Mouse (Mus musculus): Measurements from ENCODE around the gene Bap1. TPM values are rescaled to one million over a fixed set of nuclear protein-coding genes. Genes with fewer than 3 reads are reported as not detected.

The Bap1 gene
- polyA plus RNA-seq, 1 experiment from 2014 or later, result 121 TPM

GRCm38 (mm10) chr14:31214684-31215083 lies 36.6 kb upstream of the Bap1 start:
- peaks cover 10% of the 10 kb centered on the region for H3K4me1 ChIP-seq
- H3K9me3 ChIP-seq, result no peaks in the 10 kb centered on the region
- ATAC-seq (ENCODE audit: low FRiP score, low read depth), result no peak
- 76% methylated on average over 3 of the region's 3 CpGs for WGBS
- no peak overlapping the region for H3K27ac ChIP-seq
- H3K36me3 ChIP-seq, result no peaks in the 10 kb centered on the region
- no peak overlapping the region for H3K4me2 ChIP-seq (replicated peaks)
- no peak overlapping the region for H3K9ac ChIP-seq
- H3K27me3 ChIP-seq (replicated peaks), result no peaks in the 10 kb centered on the region
- H3K4me3 ChIP-seq, result no peak overlapping the region

DNA sequence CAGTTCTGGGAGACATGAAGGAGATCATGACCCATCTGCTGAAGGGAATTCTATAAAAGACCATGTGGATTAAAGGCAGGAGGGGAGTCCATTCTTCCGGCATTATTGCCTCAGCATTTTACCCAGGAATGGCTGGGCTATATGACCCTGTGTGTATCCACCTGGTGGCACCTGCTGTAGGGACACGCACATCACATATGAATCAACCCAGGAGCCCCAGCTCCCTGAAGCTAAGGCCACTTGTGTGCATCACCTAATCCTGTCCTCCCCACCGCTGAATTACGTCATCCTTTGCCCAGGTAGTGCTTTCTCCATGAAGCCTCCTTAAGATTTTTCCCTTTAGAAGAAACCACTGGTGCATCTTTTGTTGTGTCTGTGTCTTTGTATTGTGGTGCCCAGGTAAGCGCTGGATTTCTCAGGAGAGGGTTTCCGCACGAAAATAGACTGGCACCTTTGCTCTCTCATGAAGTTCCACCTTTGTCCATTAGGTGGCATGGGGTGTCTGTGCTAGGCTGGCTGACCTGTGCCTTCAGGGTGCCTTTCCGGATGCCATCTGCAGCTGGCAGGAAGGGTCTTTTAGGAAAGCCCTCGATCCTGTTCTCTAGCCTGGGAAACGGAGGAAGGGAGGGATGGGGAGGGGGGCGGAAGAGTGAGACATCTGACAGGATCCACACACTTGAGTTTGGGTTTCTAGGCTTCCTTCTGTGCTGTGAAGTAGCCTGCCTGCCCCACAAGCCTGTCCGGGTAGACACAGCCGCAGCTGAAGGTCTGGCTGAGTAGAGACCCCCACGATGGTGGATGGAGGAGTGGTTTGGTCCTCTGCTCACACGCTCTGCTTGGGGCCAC lies 35.9 kb upstream of the Bap1 start:
- no peak overlapping the region for H3K9ac ChIP-seq
- no peak overlapping the region for H3K4me3 ChIP-seq
- H3K4me1 ChIP-seq, result peaks cover 10% of the 10 kb centered on the region
- H3K4me2 ChIP-seq (replicated peaks), result peak overlapping the region; percentile 22; the same call in 1 of the 2 replicates
- 38% methylated on average over 15 of the region's 15 CpGs for WGBS
- ATAC-seq (ENCODE audit: low FRiP score, low read depth), result peak; percentile 80
- H3K27me3 ChIP-seq (replicated peaks), result no peaks in the 10 kb centered on the region
- no peaks in the 10 kb centered on the region for H3K36me3 ChIP-seq
- H3K9me3 ChIP-seq, result no peaks in the 10 kb centered on the region
- no peak overlapping the region for H3K27ac ChIP-seq

DNA sequence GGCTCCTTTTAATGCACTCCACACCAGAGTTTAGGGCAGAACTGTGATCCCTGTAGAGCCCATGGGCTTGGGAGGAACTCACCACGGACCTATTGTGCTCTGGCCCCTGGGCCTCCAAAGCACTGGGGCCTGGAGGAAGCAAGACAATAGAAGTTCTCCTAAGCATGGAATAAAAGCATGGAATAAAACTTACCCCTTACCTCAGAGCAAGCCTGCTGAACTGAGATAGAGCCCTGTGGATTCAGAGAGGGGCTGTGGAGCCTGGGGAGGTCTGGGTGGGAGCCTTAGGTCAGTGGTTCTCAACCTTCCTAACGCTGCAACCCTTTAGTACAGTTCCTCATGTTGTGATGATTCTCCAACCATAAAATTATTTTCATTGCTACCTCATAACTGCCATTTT lies 34.4 kb upstream of the Bap1 start, which contains the start of gene Nisch:
Gene Nisch, minus strand, starts transcription at position 101 of the 400 bp plus-strand sequence.
- H3K4me2 ChIP-seq (replicated peaks), result peak within 1 kb of the TSS; percentile 38
- H3K9ac ChIP-seq, result no peak within 1 kb of the TSS
- H3K27me3 ChIP-seq (replicated peaks), result no peaks in the 10 kb centered on the region
- H3K4me3 ChIP-seq, result no peak within 1 kb of the TSS; the same call in 1 of the 2 replicates
- WGBS, result 63% methylated on average over 2 of the region's 2 CpGs
- no peak within 1 kb of the TSS for H3K27ac ChIP-seq
- no peak for ATAC-seq (ENCODE audit: low FRiP score, low read depth)
- no peaks in the 10 kb centered on the region for H3K9me3 ChIP-seq
- H3K36me3 ChIP-seq, result no peaks in the 10 kb centered on the region
- peaks cover 17% of the 10 kb centered on the region for H3K4me1 ChIP-seq

DNA sequence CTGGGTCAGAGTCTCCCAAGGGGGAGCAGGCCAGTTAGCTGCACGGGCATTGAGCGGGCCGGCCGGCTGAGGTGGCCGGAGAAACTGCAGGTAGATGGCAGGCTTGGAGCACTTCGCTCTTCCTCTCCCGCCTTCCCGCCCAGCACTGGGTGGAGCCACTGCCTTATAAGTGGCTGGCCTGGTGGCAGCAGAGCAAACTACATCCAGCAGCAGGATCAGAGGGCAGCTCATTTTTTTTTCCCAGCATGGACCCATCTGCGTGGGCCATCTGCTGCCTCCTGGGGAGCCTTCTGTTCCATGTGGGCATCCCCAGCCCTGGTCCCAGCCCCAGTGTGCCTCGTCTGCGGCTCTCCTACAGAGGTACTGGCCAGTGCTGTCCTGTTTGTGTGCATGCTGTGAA lies 33.6 kb upstream of the Bap1 start, which contains the start of gene Sema3g:
Gene Sema3g, plus strand, starts transcription at position 195 of the 400 bp plus-strand sequence.
- no peak within 1 kb of the TSS for H3K27ac ChIP-seq
- no peak within 1 kb of the TSS for H3K9ac ChIP-seq
- peak; percentile 65 for ATAC-seq (ENCODE audit: low FRiP score, low read depth)
- WGBS, result 13% methylated on average over 11 of the region's 11 CpGs
- H3K36me3 ChIP-seq, result no peaks in the 10 kb centered on the region
- peak within 1 kb of the TSS; percentile 38 for H3K4me2 ChIP-seq (replicated peaks)
- peaks cover 17% of the 10 kb centered on the region for H3K4me1 ChIP-seq
- no peaks in the 10 kb centered on the region for H3K27me3 ChIP-seq (replicated peaks)
- H3K9me3 ChIP-seq, result no peaks in the 10 kb centered on the region
- H3K4me3 ChIP-seq, result no peak within 1 kb of the TSS; the same call in 1 of the 2 replicates

- Histone ChIP-seq H3K9me3 (no peaks in the 10 kb centered on the region), H3K27me3 (replicated peaks) (no peaks in the 10 kb centered on the region), H3K4me3 (no peak overlapping the region), H3K4me1 (peaks cover 3% of the 10 kb centered on the region; the same call in 1 of the 2 replicates), H3K27ac (no peak overlapping the region), H3K4me2 (replicated peaks) (no peak overlapping the region), H3K9ac (no peak overlapping the region), H3K36me3 (no peaks in the 10 kb centered on the region)
- WGBS, result 78% methylated on average over 4 of the region's 4 CpGs
- no peak for ATAC-seq (ENCODE audit: low FRiP score, low read depth)
Observed at GRCm38 (mm10) chr14:31226978-31227377, 24.3 kb upstream of the Bap1 start.

- Histone ChIP-seq H3K36me3 (no peaks in the 10 kb centered on the region), H3K9ac (no peak overlapping the region), H3K27ac (no peak overlapping the region), H3K27me3 (replicated peaks) (no peaks in the 10 kb centered on the region), H3K4me3 (no peak overlapping the region), H3K4me2 (replicated peaks) (no peak overlapping the region), H3K9me3 (no peaks in the 10 kb centered on the region), H3K4me1 (peaks cover 3% of the 10 kb centered on the region; the same call in 1 of the 2 replicates)
- ATAC-seq (ENCODE audit: low FRiP score, low read depth), result no peak
- WGBS, result 65% methylated on average over 6 of the region's 6 CpGs
Observed at GRCm38 (mm10) chr14:31228234-31228633, 23.0 kb upstream of the Bap1 start.

GRCm38 (mm10) chr14:31230442-31230841 lies 20.8 kb upstream of the Bap1 start:
- no peak overlapping the region for H3K4me2 ChIP-seq (replicated peaks)
- WGBS, result 72% methylated on average over 8 of the region's 8 CpGs
- no peak overlapping the region for H3K4me3 ChIP-seq
- H3K4me1 ChIP-seq, result peaks cover 3% of the 10 kb centered on the region
- H3K36me3 ChIP-seq, result no peaks in the 10 kb centered on the region
- H3K27ac ChIP-seq, result no peak overlapping the region
- no peak for ATAC-seq (ENCODE audit: low FRiP score, low read depth)
- H3K9me3 ChIP-seq, result no peaks in the 10 kb centered on the region
- H3K9ac ChIP-seq, result no peak overlapping the region
- H3K27me3 ChIP-seq (replicated peaks), result no peaks in the 10 kb centered on the region

GRCm38 (mm10) chr14:31232404-31233069 lies 18.7 kb upstream of the Bap1 start:
- Histone ChIP-seq H3K4me2 (replicated peaks) (no peak overlapping the region), H3K9ac (no peak overlapping the region), H3K36me3 (no peaks in the 10 kb centered on the region), H3K4me3 (no peak overlapping the region), H3K27ac (no peak overlapping the region), H3K27me3 (replicated peaks) (no peaks in the 10 kb centered on the region), H3K4me1 (peaks cover 3% of the 10 kb centered on the region), H3K9me3 (no peaks in the 10 kb centered on the region)
- no peak for ATAC-seq (ENCODE audit: low FRiP score, low read depth)
- WGBS, result 85% methylated on average over 13 of the region's 13 CpGs

GRCm38 (mm10) chr14:31233070-31233995 lies 17.9 kb upstream of the Bap1 start:
- WGBS, result 85% methylated on average over 14 of the region's 14 CpGs

DNA sequence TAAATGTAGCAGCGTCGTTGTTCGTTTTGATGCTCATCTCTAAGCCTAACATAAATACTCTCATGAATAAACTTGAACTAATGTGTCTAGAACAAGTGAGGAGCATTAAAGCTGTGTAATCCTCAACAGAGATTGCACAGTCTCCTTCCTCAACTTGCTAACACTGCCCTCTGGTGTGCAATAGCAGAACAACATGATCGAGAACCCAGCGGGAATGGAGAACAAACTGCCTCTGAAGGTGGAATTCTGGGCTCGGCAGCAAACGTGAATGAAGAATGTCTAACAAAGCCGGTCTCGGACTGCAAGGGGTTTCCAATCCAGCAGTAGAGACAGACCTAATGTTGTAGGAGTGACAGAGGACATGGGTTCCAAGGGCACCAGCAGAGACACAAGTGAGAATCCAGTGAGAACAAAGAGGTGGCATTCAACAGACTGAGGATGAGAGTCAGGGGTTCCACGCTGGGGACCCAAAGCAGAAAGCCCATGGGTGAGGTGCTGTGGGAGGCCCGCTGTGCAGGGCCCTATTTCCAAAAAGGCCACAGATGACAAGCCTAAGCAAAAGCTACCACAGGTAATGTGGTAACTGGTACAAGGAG lies 17.2 kb upstream of the Bap1 start:
- Histone ChIP-seq H3K4me1 (peaks cover 3% of the 10 kb centered on the region; the same call in 1 of the 2 replicates), H3K9ac (no peak overlapping the region), H3K9me3 (no peaks in the 10 kb centered on the region), H3K36me3 (no peaks in the 10 kb centered on the region; the same call in 1 of the 2 replicates), H3K4me2 (replicated peaks) (0 out of 2 replicates have a peak overlapping the region, but pooled peaks have one; percentile 14), H3K27me3 (replicated peaks) (no peaks in the 10 kb centered on the region), H3K27ac (no peak overlapping the region), H3K4me3 (no peak overlapping the region)
- WGBS, result 21% methylated on average over 11 of the region's 11 CpGs
- ATAC-seq (ENCODE audit: low FRiP score, low read depth), result peak; percentile 41; the same call in 1 of the 2 replicates

More at GRCm38 (mm10) chr14:31233070-31233995, 17.9 kb upstream of the Bap1 start:
- Histone ChIP-seq H3K27ac (no peak overlapping the region), H3K9me3 (no peaks in the 10 kb centered on the region), H3K27me3 (replicated peaks) (no peaks in the 10 kb centered on the region), H3K4me2 (replicated peaks) (no peak overlapping the region), H3K4me3 (no peak overlapping the region), H3K36me3 (no peaks in the 10 kb centered on the region; the same call in 1 of the 2 replicates), H3K4me1 (peaks cover 3% of the 10 kb centered on the region; the same call in 1 of the 2 replicates), H3K9ac (no peak overlapping the region)
- 0 out of 2 replicates have a peak, but pooled peaks have one; percentile 7 for ATAC-seq (ENCODE audit: low FRiP score, low read depth)

Data from neural tube, embryonic 12.5 days (tissue).